Mouse (Mus musculus): ENCODE results near the gene Lpp.

- TF ChIP-seq POLR2A (IDR thresholded peaks at IDR 0.05; ENCODE audit: control insufficient read depth in 1 of 2, insufficient read depth in 1 of 2, low read depth in 1 of 2, low read length in 2 of 2, poor library complexity in 1 of 2) (no peak), SMC3 (IDR thresholded peaks at IDR 0.05; ENCODE audit: low read depth, low read length) (no peak)
Observed at GRCm38 (mm10) chr16:24840073-24840472, 446.8 kb downstream of the Lpp start.
